Mouse (Mus musculus) MEL (cell line): ENCODE data around the gene H2-Eb1. TPM values are rescaled to one million over a fixed set of nuclear protein-coding genes. Genes with fewer than 3 reads are reported as not detected.

Experiments used
- DNase-seq: peaks from one replicate; pipeline ENCODE4 v3.0.0; 2011; ENCODE audit warnings: low read depth, low spot score
- H3K27ac ChIP-seq: 2 replicates; pipeline ENCODE4 v1.5.1; 2012; ENCODE audit warnings: low read depth, mild to moderate bottlenecking, control low read depth, low read length, moderate library complexity; ENCODE audit not compliant: control insufficient read depth
- H3K27me3 ChIP-seq, 2 experiments: fragments of 150-350 bp in 1 of 2; sonication (generic) in 1 of 2; 2 replicates each; pipeline ENCODE4 v1.6.1; 2012; ENCODE audit warnings: low read length in 2 of 2, mild to moderate bottlenecking in 2 of 2, improper control_type of control experiment in 1 of 2, moderate library complexity in 1 of 2; ENCODE audit not compliant: insufficient read depth in 2 of 2, control insufficient read depth in 1 of 2
- H3K36me3 ChIP-seq, 2 experiments: 2 replicates each; pipeline ENCODE4 v1.6.1; 2012 to 2014; ENCODE audit warnings: low read length in 2 of 2, improper control_type of control experiment in 1 of 2, inconsistent platforms in 1 of 2, mild to moderate bottlenecking in 1 of 2; ENCODE audit not compliant: insufficient read depth in 2 of 2, control insufficient read depth in 1 of 2
- H3K4me1 ChIP-seq, 2 experiments: fragments of 150-350 bp in 1 of 2; sonication (generic) in 1 of 2; 2 replicates each; pipeline ENCODE4 v1.6.1; 2012; ENCODE audit warnings: low read length in 2 of 2, improper control_type of control experiment in 1 of 2, mild to moderate bottlenecking in 1 of 2; ENCODE audit not compliant: insufficient read depth in 2 of 2, control insufficient read depth in 1 of 2
- H3K4me3 ChIP-seq, 2 experiments: fragments of 150-350 bp in 1 of 2; sonication (generic) in 1 of 2; 2 replicates each; pipeline ENCODE4 v1.5.1; 2012; ENCODE audit warnings: low read depth in 2 of 2, low read length in 2 of 2, mild to moderate bottlenecking in 2 of 2, moderate library complexity in 2 of 2, control low read depth in 1 of 2, improper control_type of control experiment in 1 of 2; ENCODE audit not compliant: control insufficient read depth in 1 of 2, insufficient read depth in 1 of 2
- H3K79me2 ChIP-seq: 2 replicates; pipeline ENCODE4 v1.6.1; 2012; ENCODE audit warnings: mild to moderate bottlenecking, low read length, moderate library complexity; ENCODE audit not compliant: control insufficient read depth, poor library complexity, insufficient read depth
- H3K9ac ChIP-seq: 2 replicates; pipeline ENCODE4 v1.6.1; 2012; ENCODE audit warnings: low read depth, mild to moderate bottlenecking, control low read depth, low read length, moderate library complexity; ENCODE audit not compliant: control insufficient read depth, poor library complexity, severe bottlenecking
- H3K9me3 ChIP-seq: fragments of 150-350 bp; sonication (generic); replicated peaks from 2 replicates; pipeline ENCODE4 v1.6.1; 2012; ENCODE audit warnings: mild to moderate bottlenecking, low read length, improper control_type of control experiment, moderate library complexity; ENCODE audit not compliant: insufficient read depth
- CHD1 ChIP-seq: IDR thresholded peaks from 2 replicates; pipeline ENCODE4 v1.6.1; 2012; ENCODE audit warnings: low read depth, mild to moderate bottlenecking, inconsistent platforms, low read length, improper control_type of control experiment
- CHD2 ChIP-seq: IDR thresholded peaks from 2 replicates; pipeline ENCODE4 v1.6.1; 2011; ENCODE audit warnings: low read length, improper control_type of control experiment
- E2F4 ChIP-seq: IDR thresholded peaks from 2 replicates; pipeline ENCODE4 v1.6.1; 2011; ENCODE audit warnings: low read depth, low read length, improper control_type of control experiment, borderline replicate concordance
- ELF1 ChIP-seq: IDR thresholded peaks from 2 replicates; pipeline ENCODE4 v1.6.1; 2014; ENCODE audit warnings: low read depth, mild to moderate bottlenecking, inconsistent platforms, low read length, improper control_type of control experiment, moderate library complexity
- ETS1 ChIP-seq: IDR thresholded peaks from 2 replicates; pipeline ENCODE4 v1.6.1; 2012; ENCODE audit warnings: low read depth, mild to moderate bottlenecking, inconsistent platforms, low read length, improper control_type of control experiment, moderate library complexity
- GABPA ChIP-seq: IDR thresholded peaks from 2 replicates; pipeline ENCODE4 v1.6.1; 2012; ENCODE audit warnings: low read depth, mild to moderate bottlenecking, inconsistent platforms, low read length, improper control_type of control experiment, moderate library complexity
- GATA1 ChIP-seq: IDR thresholded peaks from 2 replicates; pipeline ENCODE4 v1.6.1; 2011; ENCODE audit warnings: low read depth, low read length, improper control_type of control experiment
- HCFC1 ChIP-seq: IDR thresholded peaks from 2 replicates; pipeline ENCODE4 v1.6.1; 2012; ENCODE audit warnings: low read depth, mild to moderate bottlenecking, inconsistent platforms, low read length, improper control_type of control experiment, moderate library complexity
- JUND ChIP-seq: IDR thresholded peaks from 2 replicates; pipeline ENCODE4 v1.6.1; 2011; ENCODE audit warnings: low read depth, mild to moderate bottlenecking, improper control_type of control experiment, low read length
- MAX ChIP-seq: IDR thresholded peaks from 2 replicates; pipeline ENCODE4 v1.6.1; 2011; ENCODE audit warnings: low read length, improper control_type of control experiment
- MAZ ChIP-seq: IDR thresholded peaks from 2 replicates; pipeline ENCODE4 v1.6.1; 2012; ENCODE audit warnings: low read depth, mild to moderate bottlenecking, inconsistent platforms, low read length, improper control_type of control experiment
- MEF2A ChIP-seq: IDR thresholded peaks from 2 replicates; pipeline ENCODE4 v1.6.1; 2014; ENCODE audit warnings: low read depth, mild to moderate bottlenecking, inconsistent platforms, low read length, improper control_type of control experiment; ENCODE audit not compliant: poor library complexity, insufficient replicate concordance, severe bottlenecking; ENCODE audit errors: extremely low read depth
- MXI1 ChIP-seq: IDR thresholded peaks from 2 replicates; pipeline ENCODE4 v1.6.1; 2011; ENCODE audit warnings: mild to moderate bottlenecking, low read depth, low read length, improper control_type of control experiment
- MYB ChIP-seq: IDR thresholded peaks from 2 replicates; pipeline ENCODE4 v1.6.1; 2011; ENCODE audit warnings: mild to moderate bottlenecking, low read depth, low read length, improper control_type of control experiment
- MYC ChIP-seq: IDR thresholded peaks from 2 replicates; pipeline ENCODE4 v1.6.1; 2011; ENCODE audit warnings: low read depth, mild to moderate bottlenecking, low read length, improper control_type of control experiment, moderate library complexity
- NELFE ChIP-seq: IDR thresholded peaks from 2 replicates; pipeline ENCODE4 v1.6.1; 2011; ENCODE audit warnings: low read depth, low read length, improper control_type of control experiment
- NRF1 ChIP-seq: IDR thresholded peaks from 2 replicates; pipeline ENCODE4 v1.6.1; 2014; ENCODE audit warnings: low read depth, mild to moderate bottlenecking, inconsistent platforms, low read length, improper control_type of control experiment, moderate library complexity; ENCODE audit not compliant: poor library complexity, insufficient read depth, severe bottlenecking
- POLR2A ChIP-seq, 2 experiments: IDR thresholded peaks; 2 replicates each; pipeline ENCODE4 v1.6.1; 2011 to 2012; ENCODE audit warnings: low read length in 2 of 2, mild to moderate bottlenecking in 2 of 2, control low read depth in 1 of 2, improper control_type of control experiment in 1 of 2, low read depth in 1 of 2, moderate library complexity in 1 of 2; ENCODE audit not compliant: control insufficient read depth in 1 of 2, insufficient read depth in 1 of 2, poor library complexity in 1 of 2
- POLR2AphosphoS5 ChIP-seq: IDR thresholded peaks from 2 replicates; pipeline ENCODE4 v1.6.1; 2012; ENCODE audit warnings: low read depth, borderline replicate concordance, mild to moderate bottlenecking, inconsistent platforms, low read length, moderate library complexity, mixed read lengths
- RAD21 ChIP-seq: IDR thresholded peaks from 2 replicates; pipeline ENCODE4 v1.6.1; 2011; ENCODE audit warnings: mild to moderate bottlenecking, low read depth, low read length, improper control_type of control experiment
- RCOR1 ChIP-seq: IDR thresholded peaks from 2 replicates; pipeline ENCODE4 v1.6.1; 2012; ENCODE audit warnings: low read depth, mild to moderate bottlenecking, inconsistent platforms, low read length, improper control_type of control experiment
- SIN3A ChIP-seq: IDR thresholded peaks from 2 replicates; pipeline ENCODE4 v1.6.1; 2012; ENCODE audit warnings: low read length, improper control_type of control experiment, inconsistent platforms
- SMC3 ChIP-seq: IDR thresholded peaks from 2 replicates; pipeline ENCODE4 v1.6.1; 2011; ENCODE audit warnings: low read depth, low read length, improper control_type of control experiment
- TAL1 ChIP-seq: IDR thresholded peaks from 2 replicates; pipeline ENCODE4 v1.6.1; 2012; ENCODE audit warnings: mild to moderate bottlenecking, inconsistent platforms, low read length, moderate library complexity, mixed read lengths
- TBP ChIP-seq: IDR thresholded peaks from 2 replicates; pipeline ENCODE4 v1.8.0; 2011; ENCODE audit warnings: low read depth, low read length, improper control_type of control experiment
- TCF12 ChIP-seq: IDR thresholded peaks from 2 replicates; pipeline ENCODE4 v1.6.1; 2014; ENCODE audit warnings: low read depth, mild to moderate bottlenecking, inconsistent platforms, low read length, improper control_type of control experiment, moderate library complexity
- ZC3H11A ChIP-seq: IDR thresholded peaks from 2 replicates; pipeline ENCODE4 v1.6.1; 2012; ENCODE audit warnings: low read depth, mild to moderate bottlenecking, inconsistent platforms, low read length, improper control_type of control experiment
- ZKSCAN1 ChIP-seq: IDR thresholded peaks from 2 replicates; pipeline ENCODE4 v1.6.1; 2012; ENCODE audit warnings: low read depth, mild to moderate bottlenecking, inconsistent platforms, low read length, improper control_type of control experiment, moderate library complexity
- ZMIZ1 ChIP-seq: IDR thresholded peaks from 2 replicates; pipeline ENCODE4 v1.6.1; 2012; ENCODE audit warnings: low read depth, mild to moderate bottlenecking, inconsistent platforms, low read length, improper control_type of control experiment, moderate library complexity
- ZNF384 ChIP-seq: IDR thresholded peaks from 2 replicates; pipeline ENCODE4 v1.6.1; 2012; ENCODE audit warnings: low read depth, mild to moderate bottlenecking, inconsistent platforms, low read length, improper control_type of control experiment
- polyA plus RNA-seq, 2 experiments: library from polyadenylated mRNA; stranded (reverse) in 1 of 2; unstranded in 1 of 2; fragments of >175 nt in 1 of 2; fragments of >200 nt in 1 of 2; gene quantifications; 2 replicates each; pipeline versions ENCODE4 v1.2.1 to v1.2.4; 2012; ENCODE audit warnings: low replicate concordance in 2 of 2, low read depth in 1 of 2; ENCODE audit not compliant: insufficient read length in 2 of 2, insufficient read depth in 1 of 2, missing spikeins in 1 of 2
- total RNA-seq: library from RNA; depleted of rRNA; stranded (reverse); fragments of 300-350 nt; gene quantifications from 2 replicates; pipeline ENCODE4 v1.2.3, GENCODE M21; 2012

Gene H2-Eb1
- total and polyA plus RNA-seq, 3 experiments = 0.07 to 0.15 TPM; not detected in 1

- no peaks in the 10 kb centered on the region for H3K36me3 ChIP-seq
- peak; percentile 7 for DNase-seq
- TF ChIP-seq RAD21 = no peak
- no peak for TF ChIP-seq POLR2AphosphoS5
- no peak for TF ChIP-seq MXI1
- TF ChIP-seq GATA1 = no peak
- TF ChIP-seq ELF1 = no peak
- no peak for TF ChIP-seq POLR2A (IDR thresholded peaks at IDR 0.05; ENCODE audit: control insufficient read depth in 1 of 2, insufficient read depth in 1 of 2, low read depth in 1 of 2, low read length in 2 of 2, poor library complexity in 1 of 2)
- no peak for TF ChIP-seq JUND
- TF ChIP-seq E2F4 = no peak
- no peak for TF ChIP-seq MAZ
- TF ChIP-seq CHD1 = no peak
- no peak for TF ChIP-seq MYB
- TF ChIP-seq ZC3H11A = no peak
- no peak for TF ChIP-seq NELFE
- TF ChIP-seq TBP = no peak
- TF ChIP-seq MAX = no peak
- TF ChIP-seq HCFC1 = no peak
- TF ChIP-seq ZNF384 = no peak
- no peak for TF ChIP-seq ZMIZ1
- no peak for TF ChIP-seq TCF12
- no peak for TF ChIP-seq GABPA
- H3K4me1 ChIP-seq = no peaks in the 10 kb centered on the region
- peaks cover 0 to 5% of the 10 kb centered on the region in 2 experiments; a peak in 3 of 4 replicates for H3K27me3 ChIP-seq
- H3K9ac ChIP-seq = no peak overlapping the region
- no peaks in the 10 kb centered on the region for H3K9me3 ChIP-seq
- no peak overlapping the region for H3K4me3 ChIP-seq
- H3K27ac ChIP-seq = no peak overlapping the region
- no peaks in the 10 kb centered on the region for H3K79me2 ChIP-seq
These were observed 35.1 kb downstream of the H2-Eb1 start for GRCm38 (mm10) chr17:34340619-34341402.

GRCm38 (mm10) chr17:34344882-34345281 lies 39.2 kb downstream of the H2-Eb1 start:
- H3K4me3 ChIP-seq = no peak overlapping the region
- H3K36me3 ChIP-seq = no peaks in the 10 kb centered on the region
- TF ChIP-seq TAL1 (no peak), ZC3H11A (no peak), E2F4 (no peak), MEF2A (no peak), SMC3 (no peak), MYC (no peak), CHD1 (no peak), CHD2 (no peak), RCOR1 (no peak), MYB (no peak), ETS1 (no peak), MAX (no peak), GABPA (no peak), ZKSCAN1 (no peak), SIN3A (no peak), NRF1 (no peak)

More at GRCm38 (mm10) chr17:34344882-34345281, 39.2 kb downstream of the H2-Eb1 start:
- Histone ChIP-seq H3K27me3 (peaks cover 1 to 2% of the 10 kb centered on the region in 2 experiments; a peak in 2 of 4 replicates), H3K9ac (no peak overlapping the region), H3K9me3 (no peaks in the 10 kb centered on the region), H3K79me2 (no peaks in the 10 kb centered on the region), H3K4me1 (peaks cover 0 to 2% of the 10 kb centered on the region in 2 experiments; a peak in 1 of 4 replicates), H3K27ac (no peak overlapping the region)
- no peak for DNase-seq
